ENCODE assay signal across 8 mouse cellular contexts in the genomic region with DNA sequence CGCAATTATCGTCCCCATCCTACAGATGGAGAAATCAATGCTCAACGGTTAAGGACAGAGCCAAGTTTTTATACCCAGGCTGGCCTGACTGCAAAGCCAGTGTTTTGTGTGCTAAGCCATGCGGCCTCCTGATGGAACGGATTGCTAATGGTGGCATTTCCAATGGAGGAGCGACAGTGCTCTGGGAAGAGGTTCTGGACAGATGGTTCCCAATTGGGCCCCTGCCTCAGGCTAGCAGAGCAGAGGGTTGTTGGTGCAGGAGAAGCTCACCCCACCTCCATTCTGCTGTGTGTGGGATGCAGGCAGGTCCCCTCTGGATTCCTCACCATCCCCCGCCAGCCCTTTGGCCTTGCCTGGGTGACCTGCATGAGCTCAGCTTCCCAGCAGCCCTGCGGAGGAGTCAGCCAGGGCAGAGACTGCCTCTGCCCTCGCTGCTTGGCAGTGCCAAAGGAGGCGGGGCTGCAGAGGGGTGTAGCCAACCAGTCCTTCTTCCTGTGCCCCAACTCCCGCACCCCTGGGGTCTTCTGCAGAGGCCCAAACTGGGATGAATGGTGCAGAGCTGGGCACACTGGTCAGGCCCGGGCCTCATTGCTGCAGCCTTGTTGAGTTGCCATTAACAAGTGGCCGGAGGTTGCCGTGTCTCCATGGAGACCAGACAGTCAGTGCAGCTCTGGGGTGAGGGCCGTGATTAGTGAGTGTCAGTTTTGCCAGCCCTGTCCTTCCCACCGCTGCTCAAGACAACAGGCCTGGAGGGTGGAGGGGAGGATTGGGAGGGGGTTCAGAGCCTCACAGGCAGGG. TPM values are rescaled to one million over a fixed set of nuclear protein-coding genes. Genes with fewer than 3 reads are reported as not detected.
DNase-seq lines count a peak whose midpoint lies in the region; ATAC-seq and TF ChIP-seq lines count a peak whose summit lies in the region.

No protein-coding gene starts in this region.

- TF ChIP-seq CTCF in gastrocnemius, adult 2 months (IDR thresholded peaks at IDR 0.05): no peak

- no peaks in the 10 kb centered on the region for H3K27me3 ChIP-seq in hindbrain, embryonic 15.5 days
- H3K27me3 ChIP-seq in limb, embryonic 13.5 days: no peaks in the 10 kb centered on the region
- peaks cover 25% of the 10 kb centered on the region for H3K27me3 ChIP-seq in midbrain, embryonic 12.5 days
- H3K27me3 ChIP-seq in stomach, embryonic 15.5 days (replicated peaks): no peaks in the 10 kb centered on the region

- H3K9ac ChIP-seq in hindbrain, embryonic 15.5 days: peak overlapping the region; percentile 26
- peak overlapping the region; percentile 45 for H3K9ac ChIP-seq in limb, embryonic 13.5 days
- peak overlapping the region; percentile 37; the same call in 1 of the 2 replicates for H3K9ac ChIP-seq in midbrain, embryonic 12.5 days (replicated peaks)
- no peak overlapping the region; the same call in 1 of the 2 replicates for H3K9ac ChIP-seq in stomach, embryonic 15.5 days

- 20% methylated on average over 16 of the region's 16 CpGs for WGBS in hindbrain, embryonic 15.5 days
- 40% methylated on average over 16 of the region's 16 CpGs for WGBS in limb, embryonic 13.5 days
- 26% methylated on average over 16 of the region's 16 CpGs for WGBS in midbrain, embryonic 12.5 days
- WGBS in stomach, embryonic 15.5 days: 42% methylated on average over 16 of the region's 16 CpGs

- ATAC-seq in hindbrain, embryonic 15.5 days (ENCODE audit: low FRiP score, low read depth): peak; percentile 87
- peak; percentile 26 for ATAC-seq in limb, embryonic 13.5 days (ENCODE audit: low FRiP score, low read depth)
- ATAC-seq in midbrain, embryonic 12.5 days (ENCODE audit: low FRiP score, low read depth): peak; percentile 82
- peak; percentile 48 for ATAC-seq in stomach, embryonic 15.5 days (ENCODE audit: insufficient read depth, low FRiP score, low read depth)

- H3K36me3 ChIP-seq in hindbrain, embryonic 15.5 days: no peaks in the 10 kb centered on the region
- H3K36me3 ChIP-seq in limb, embryonic 13.5 days: no peaks in the 10 kb centered on the region
- no peaks in the 10 kb centered on the region for H3K36me3 ChIP-seq in midbrain, embryonic 12.5 days
- H3K36me3 ChIP-seq in stomach, embryonic 15.5 days: no peaks in the 10 kb centered on the region

- no peaks in the 10 kb centered on the region for H3K9me3 ChIP-seq in hindbrain, embryonic 15.5 days
- H3K9me3 ChIP-seq in limb, embryonic 13.5 days: no peaks in the 10 kb centered on the region
- H3K9me3 ChIP-seq in midbrain, embryonic 12.5 days: no peaks in the 10 kb centered on the region
- no peaks in the 10 kb centered on the region for H3K9me3 ChIP-seq in stomach, embryonic 15.5 days

- H3K4me2 ChIP-seq in hindbrain, embryonic 15.5 days: peak overlapping the region; percentile 40
- peak overlapping the region; percentile 54 for H3K4me2 ChIP-seq in limb, embryonic 13.5 days (replicated peaks)
- H3K4me2 ChIP-seq in midbrain, embryonic 12.5 days (replicated peaks): peak overlapping the region; percentile 30
- peak overlapping the region; percentile 40 for H3K4me2 ChIP-seq in stomach, embryonic 15.5 days

- intact Hi-C loops in left cerebral cortex, postnatal 4 days (cut with DNase I): no loop called here
- intact Hi-C loops in gastrocnemius, adult 2 months (cut with DNase I): no loop called here

- peak overlapping the region; percentile 78 for H3K27ac ChIP-seq in gastrocnemius, adult 2 months
- H3K27ac ChIP-seq in hindbrain, embryonic 15.5 days (replicated peaks): peak overlapping the region; percentile 88
- peak overlapping the region; percentile 86 for H3K27ac ChIP-seq in limb, embryonic 13.5 days
- peak overlapping the region; percentile 83 for H3K27ac ChIP-seq in midbrain, embryonic 12.5 days (replicated peaks)
- H3K27ac ChIP-seq in stomach, embryonic 15.5 days: peak overlapping the region; percentile 94

- H3K4me1 ChIP-seq in hindbrain, embryonic 15.5 days (replicated peaks): peaks cover 55% of the 10 kb centered on the region
- H3K4me1 ChIP-seq in limb, embryonic 13.5 days: peaks cover 56% of the 10 kb centered on the region
- peaks cover 51% of the 10 kb centered on the region for H3K4me1 ChIP-seq in midbrain, embryonic 12.5 days
- H3K4me1 ChIP-seq in stomach, embryonic 15.5 days: peaks cover 55% of the 10 kb centered on the region

- DNase-seq in left cerebral cortex, postnatal 4 days: peak; percentile 91
- no peak for DNase-seq in left cerebral cortex, adult 18-20 months (ENCODE audit: low spot score in 2 of 2)
- peak; percentile 89 for DNase-seq in cerebellum, adult 9-11 months
- DNase-seq in gastrocnemius, adult 2 months: peak; percentile 91

- peak overlapping the region; percentile 66 for H3K4me3 ChIP-seq in gastrocnemius, adult 2 months
- peak overlapping the region; percentile 12; the same call in 1 of the 2 replicates for H3K4me3 ChIP-seq in hindbrain, embryonic 15.5 days
- H3K4me3 ChIP-seq in limb, embryonic 13.5 days: peak overlapping the region; percentile 21
- peak overlapping the region; percentile 10; the same call in 1 of the 2 replicates for H3K4me3 ChIP-seq in midbrain, embryonic 12.5 days
- H3K4me3 ChIP-seq in stomach, embryonic 15.5 days (replicated peaks): peak overlapping the region; percentile 11

RNA-seq across cellular contexts. Expression of gene Wasf2, which starts 35.2 kb away (rescaled TPM):
- total RNA-seq in left cerebral cortex, postnatal 4 days (2021): 10 to 100 TPM; 34.0 to 35.7 TPM
- total RNA-seq in left cerebral cortex, adult 18-20 months (2021): 10 to 100 TPM; 25.7 to 28.2 TPM
- total RNA-seq in gastrocnemius, adult 2 months (2021): 10 to 100 TPM; 34.9 to 35.6 TPM
- polyA plus RNA-seq in hindbrain, embryonic 15.5 days (2015; fragmentation: Nextera tagmentation; extraction: Ambion mirVana): 30.3 and 31.1 TPM in 2 replicates
- polyA plus RNA-seq in limb, embryonic 13.5 days (2015; fragmentation: Nextera tagmentation; extraction: Ambion mirVana): 114 and 132 TPM in 2 replicates
- 43.5 and 50.0 TPM in 2 replicates for polyA plus RNA-seq in midbrain, embryonic 12.5 days (2016; fragmentation: Nextera tagmentation; extraction: Ambion mirVana)
- polyA plus RNA-seq in stomach, embryonic 15.5 days (2015; fragmentation: Nextera tagmentation; extraction: Ambion mirVana): 109 TPM in 2 replicates

Comparison
In these comparisons a context has a peak if more than half of its experiments do, and no peak if none do; other contexts are left out.
1. DNase-seq: peak in left cerebral cortex, postnatal 4 days (single experiment), cerebellum, adult 9-11 months (single experiment) and gastrocnemius, adult 2 months (single experiment); none in left cerebral cortex, adult 18-20 months (0 of 2).
2. H3K4me3 ChIP-seq: peak in every context shown above with its lines; median percentile 66 in gastrocnemius, adult 2 months; 21 in limb, embryonic 13.5 days; 12 in hindbrain, embryonic 15.5 days; 11 in stomach, embryonic 15.5 days; 10 in midbrain, embryonic 12.5 days.
3. ATAC-seq: peak in every context shown above with its lines; median percentile 87 in hindbrain, embryonic 15.5 days; 82 in midbrain, embryonic 12.5 days; 48 in stomach, embryonic 15.5 days; 26 in limb, embryonic 13.5 days.
4. Peak in every context shown above with its lines, with median percentiles within 50 percentile points of each other: H3K27ac ChIP-seq and H3K4me2 ChIP-seq.